Mouse (Mus musculus): ENCODE measurements at regions not wholly inside any gene's neighbourhood (a gene's known extent, or its start where the extent isn't known, plus 50 kb on each side); places are given as distances from the start of the nearest gene placed in this dataset.
"Not testable (repeated sequence)": the region's sequence is repeated elsewhere in the genome, so short reads cannot be mapped to it uniquely, and the experiment has no call there.

DNA sequence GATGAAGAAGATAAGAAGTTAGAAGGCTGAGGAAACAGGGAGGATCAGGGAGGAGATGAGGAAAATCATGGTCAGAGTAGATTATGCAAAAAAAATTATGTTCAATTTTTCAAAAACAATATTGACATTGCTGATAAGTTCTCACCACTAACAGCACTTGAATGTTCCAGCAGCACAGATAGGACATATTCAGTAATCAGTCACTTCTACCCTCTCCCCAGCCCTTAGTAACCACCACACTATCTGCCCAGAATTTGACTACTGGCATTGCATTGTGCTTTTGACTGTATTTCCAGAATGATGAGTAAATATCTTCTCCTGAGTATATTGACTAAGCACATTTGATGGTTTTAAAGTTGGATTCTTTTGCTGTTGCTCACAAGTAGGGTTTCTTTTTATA is 140.5 kb downstream of the Cdca7 start:
- DNase-seq (ENCODE audit: inconsistent ontology term): no peak

DNA sequence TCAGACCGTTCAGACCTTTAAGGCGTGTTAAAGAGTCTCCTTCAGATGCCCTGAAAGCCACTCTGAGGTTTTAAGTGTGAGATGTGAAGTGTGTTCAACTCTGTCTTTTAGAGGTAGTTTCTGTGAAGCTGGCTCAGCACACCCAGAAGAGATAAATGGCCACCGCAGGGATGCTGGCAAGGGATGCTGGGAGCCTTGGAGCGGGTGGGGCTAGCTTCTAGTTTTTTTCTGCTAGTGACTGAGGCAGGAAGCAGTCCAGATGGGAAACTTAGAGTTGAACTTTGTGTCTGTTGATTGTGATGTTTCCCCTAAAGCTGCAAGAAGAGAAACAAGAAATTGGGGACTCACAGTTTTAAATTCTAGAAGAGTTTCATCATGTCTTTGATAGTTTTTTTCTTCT is 143.5 kb downstream of the Cdca7 start:
- no peak for DNase-seq (ENCODE audit: inconsistent ontology term)

DNA sequence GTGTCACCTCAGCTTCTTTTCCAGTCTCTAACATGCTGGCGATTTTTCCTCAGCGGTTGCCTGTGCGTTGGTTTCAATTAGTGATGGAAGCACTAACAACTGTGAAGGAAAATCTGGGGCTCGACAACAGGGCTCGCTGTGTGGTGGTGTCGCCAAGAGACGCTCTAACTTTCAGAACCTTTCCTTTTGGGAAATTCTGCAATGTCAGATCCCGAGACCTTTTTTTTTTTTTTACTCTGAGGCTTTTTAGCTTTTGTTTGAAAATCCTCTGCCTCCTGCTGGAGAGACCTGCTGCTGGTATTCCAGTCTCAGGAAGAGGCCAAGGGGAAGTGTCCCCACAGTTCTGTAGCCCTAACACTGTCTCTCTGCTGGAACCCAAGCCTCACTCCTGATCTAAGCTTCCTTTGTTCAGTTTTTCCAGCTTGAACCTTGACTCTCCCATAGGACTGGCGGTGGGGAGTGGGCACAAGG is 144.3 kb downstream of the Cdca7 start:
- DNase-seq (ENCODE audit: inconsistent ontology term): no peak

GRCm38 (mm10) chr2:72627915-72628314 is 152.0 kb downstream of the Cdca7 start:
- DNase-seq (ENCODE audit: inconsistent ontology term): peak; percentile 82

DNA sequence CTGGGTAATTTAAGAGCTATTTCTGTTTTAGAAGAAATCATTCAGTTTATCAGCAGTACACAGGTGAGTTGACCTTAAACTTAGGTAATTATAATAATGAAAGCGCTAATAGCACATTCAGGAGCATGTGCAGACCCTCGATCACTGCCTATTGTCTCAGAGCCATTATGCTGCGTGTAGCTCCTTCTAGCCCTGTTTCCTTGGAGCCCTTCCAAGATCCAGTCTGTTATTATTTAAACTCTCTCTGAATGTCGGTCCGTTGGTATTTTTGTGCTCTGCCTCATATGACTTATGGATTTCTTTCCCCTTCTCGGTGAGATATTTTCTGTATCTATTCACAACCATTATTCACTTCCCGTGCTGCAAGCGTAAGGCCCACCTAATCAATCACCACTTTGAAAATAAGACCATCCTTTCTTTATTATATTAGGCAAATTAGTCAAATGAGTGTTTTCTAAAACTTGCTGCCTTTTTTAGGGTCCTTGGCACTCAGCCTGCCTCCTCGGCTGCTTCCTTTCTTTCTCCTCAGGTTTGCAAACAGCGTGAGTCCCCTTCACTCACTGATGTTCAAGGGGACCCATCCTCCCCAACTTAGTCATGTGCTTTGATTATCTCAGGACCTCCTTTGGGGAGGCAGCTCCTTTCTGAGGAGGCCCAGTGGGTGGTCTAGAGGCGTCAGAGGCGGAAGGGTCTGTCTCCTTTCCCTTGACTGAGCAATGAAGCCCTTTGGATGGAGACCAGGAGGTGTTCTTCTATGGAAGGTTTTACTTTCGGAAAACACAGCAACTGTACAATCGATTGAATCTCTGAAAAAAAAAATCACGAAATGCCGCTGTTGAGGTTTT is 152.9 kb downstream of the Cdca7 start:
- no peak for DNase-seq (ENCODE audit: inconsistent ontology term)

GRCm38 (mm10) chr2:72629691-72630461 is 153.9 kb downstream of the Cdca7 start:
- DNase-seq (ENCODE audit: inconsistent ontology term): no peak

GRCm38 (mm10) chr2:72637881-72638620 is 162.1 kb downstream of the Cdca7 start:
- no peak for DNase-seq (ENCODE audit: inconsistent ontology term)

DNA sequence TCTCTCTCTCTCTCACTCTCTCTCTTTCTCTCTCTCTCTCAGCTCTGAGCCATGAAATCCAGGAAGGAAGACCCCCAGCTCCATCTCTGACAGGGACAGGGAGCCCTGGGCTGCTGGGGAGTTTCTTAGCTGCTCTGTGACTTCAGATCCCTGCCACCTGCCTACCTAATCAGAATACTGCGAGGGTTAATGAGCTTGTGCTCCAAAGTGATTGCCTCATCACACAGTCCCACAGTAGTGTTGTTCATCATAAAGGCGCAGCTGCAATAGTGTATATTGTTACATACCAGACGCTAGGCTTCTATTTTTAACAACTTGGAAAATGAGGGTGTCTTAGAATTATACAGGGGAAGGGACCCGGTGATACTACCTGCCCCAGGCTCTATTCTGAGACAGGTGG is 163.1 kb downstream of the Cdca7 start:
- DNase-seq (ENCODE audit: inconsistent ontology term): no peak

DNA sequence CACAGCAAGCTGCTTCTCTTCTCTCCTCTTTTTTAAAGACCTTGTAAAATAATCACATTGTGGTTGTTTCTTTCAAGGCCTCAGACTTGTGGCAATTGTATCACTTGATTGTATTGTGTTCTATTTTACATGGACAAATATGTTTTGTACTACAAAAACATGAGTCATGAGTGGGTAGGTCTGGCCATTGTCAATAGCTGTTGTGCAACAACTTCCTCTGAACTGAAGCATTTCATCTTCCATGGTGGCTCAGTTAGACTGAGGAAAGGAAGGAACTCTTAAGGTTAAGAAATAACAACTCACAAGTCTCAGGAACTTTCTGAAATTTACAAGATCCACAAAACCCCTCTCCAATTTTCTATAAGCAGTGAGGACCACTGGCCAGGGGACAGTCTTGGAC is 165.3 kb downstream of the Cdca7 start:
- peak; percentile 10 for DNase-seq (ENCODE audit: inconsistent ontology term)

DNA sequence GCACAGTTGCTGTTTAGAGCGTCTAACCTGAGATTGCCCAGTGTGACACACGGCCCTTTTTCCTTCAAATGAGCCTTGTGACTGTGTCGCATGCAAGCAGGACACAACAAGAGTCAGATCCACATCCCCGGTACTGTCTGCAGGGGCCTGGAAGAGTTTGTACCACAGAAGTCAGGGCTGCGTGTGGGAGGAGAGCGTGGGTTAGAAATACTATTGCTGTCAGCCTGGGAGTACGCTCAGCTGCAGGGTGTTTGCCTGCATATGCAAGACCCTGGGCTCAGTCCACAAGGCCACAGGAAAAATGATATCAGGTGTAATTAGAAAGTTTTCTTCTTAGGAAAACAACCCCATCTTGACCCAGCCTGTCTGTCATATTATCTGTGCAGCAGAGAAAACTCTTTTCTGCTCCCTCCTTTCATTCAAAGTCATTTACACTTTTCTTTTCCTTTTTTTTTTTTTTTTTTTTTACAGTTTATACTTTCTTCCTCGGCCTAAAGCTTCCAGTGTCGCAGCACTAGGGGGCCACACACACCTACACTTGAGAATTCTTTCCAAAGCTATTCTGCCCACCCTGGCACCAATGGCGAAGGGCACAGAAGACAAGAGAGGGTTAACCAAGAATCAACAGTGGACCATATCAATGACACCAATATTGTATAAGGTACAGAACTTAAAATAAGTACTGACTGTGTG is 168.3 kb downstream of the Cdca7 start:
- DNase-seq (ENCODE audit: inconsistent ontology term): no peak

DNA sequence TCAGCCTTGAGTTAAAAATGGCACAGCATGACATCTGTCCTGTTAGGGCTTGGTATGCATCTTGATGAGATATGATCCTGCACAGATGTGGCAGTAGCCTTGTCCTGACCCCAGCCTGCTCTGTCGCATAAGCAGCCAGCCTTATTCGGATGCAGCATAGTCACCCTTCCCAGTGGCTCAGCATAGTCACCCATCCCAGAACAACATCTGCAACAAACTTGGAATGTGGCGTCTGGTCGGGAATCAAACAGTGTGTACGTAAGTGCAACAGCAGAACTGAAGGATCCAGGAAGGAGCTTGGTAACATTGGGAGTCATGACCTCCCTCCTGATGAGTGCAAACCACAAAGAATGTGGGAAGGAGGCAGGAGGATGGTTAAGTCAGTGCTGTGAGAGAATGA is 171.7 kb downstream of the Cdca7 start:
- DNase-seq (ENCODE audit: inconsistent ontology term): peak; percentile 56

- DNase-seq (ENCODE audit: inconsistent ontology term): peak; percentile 63
Observed at GRCm38 (mm10) chr2:72648294-72648693, 172.3 kb downstream of the Cdca7 start.

GRCm38 (mm10) chr2:72655864-72656263 is 179.9 kb downstream of the Cdca7 start:
- DNase-seq (ENCODE audit: inconsistent ontology term): no peak

- DNase-seq (ENCODE audit: inconsistent ontology term): no peak
Observed at GRCm38 (mm10) chr2:72657101-72657920, 181.4 kb downstream of the Cdca7 start.

GRCm38 (mm10) chr2:72662396-72662795 is 186.4 kb downstream of the Cdca7 start:
- DNase-seq (ENCODE audit: inconsistent ontology term): no peak

DNA sequence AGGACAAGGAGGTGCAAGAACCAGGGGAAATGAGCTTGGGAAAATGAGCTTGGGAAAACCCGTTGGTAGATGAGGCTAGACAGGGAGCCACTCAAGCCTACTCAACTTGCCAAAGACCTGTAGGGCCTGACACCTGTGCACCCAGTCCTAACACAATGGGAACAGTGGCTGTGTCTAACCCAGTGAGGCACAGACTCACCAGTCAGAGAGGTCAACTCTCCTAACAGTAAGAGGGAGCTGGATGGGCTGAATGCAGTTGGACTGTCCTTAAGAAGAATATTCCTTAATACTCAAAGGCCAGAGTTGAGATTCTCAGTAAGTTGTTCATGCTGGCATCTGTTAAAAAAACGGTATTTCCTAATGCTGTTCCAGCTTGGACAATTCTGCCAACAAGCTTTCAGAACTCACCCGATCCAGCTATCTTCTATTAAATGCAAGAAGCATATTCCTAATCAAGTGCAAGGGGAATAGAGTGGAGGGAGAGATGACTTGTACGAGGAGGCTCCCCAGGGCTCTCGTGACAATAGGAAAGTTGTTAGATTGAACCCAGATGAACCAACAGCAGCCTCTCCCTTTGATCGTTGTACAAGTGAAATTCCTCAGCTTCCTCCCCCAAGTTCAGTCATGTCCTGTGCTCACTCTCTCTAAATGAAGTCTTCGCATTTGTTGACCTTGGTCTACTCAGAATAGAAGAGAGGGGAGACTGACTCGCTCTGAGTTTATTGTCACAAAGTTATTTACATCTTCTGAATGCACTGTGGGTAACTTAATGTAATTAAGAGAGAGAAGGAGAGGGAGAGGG is 187.2 kb downstream of the Cdca7 start:
- peak; percentile 11 for DNase-seq (ENCODE audit: inconsistent ontology term)

DNA sequence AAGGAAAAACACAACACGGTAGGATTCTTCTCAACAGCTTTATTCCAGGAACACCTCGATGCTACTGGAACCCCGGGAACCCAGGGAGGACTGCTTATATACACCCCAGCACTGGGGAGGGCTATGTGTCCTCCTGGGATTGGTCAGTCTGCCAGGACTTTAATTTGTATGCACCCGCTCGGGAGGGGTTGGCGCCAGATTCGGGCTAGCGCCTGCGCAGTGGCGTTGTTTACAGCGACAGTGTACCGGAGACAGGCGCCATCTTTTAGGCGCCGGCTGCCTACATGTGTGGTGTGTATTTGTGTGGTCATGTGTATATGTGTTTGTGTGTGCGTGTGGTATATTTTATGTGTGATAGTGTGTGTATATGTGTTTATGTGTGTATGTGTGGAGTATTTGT is 191.4 kb downstream of the Cdca7 start:
- DNase-seq (ENCODE audit: inconsistent ontology term): not testable (repeated sequence)

GRCm38 (mm10) chr2:72672908-72673901 is 197.2 kb downstream of the Cdca7 start:
- peak; percentile 66 for DNase-seq (ENCODE audit: inconsistent ontology term)

GRCm38 (mm10) chr2:72674229-72674628 is 198.3 kb downstream of the Cdca7 start:
- DNase-seq (ENCODE audit: inconsistent ontology term): peak; percentile 42
